9 mouse cellular contexts compared by ENCODE assay signal in the genomic region with DNA sequence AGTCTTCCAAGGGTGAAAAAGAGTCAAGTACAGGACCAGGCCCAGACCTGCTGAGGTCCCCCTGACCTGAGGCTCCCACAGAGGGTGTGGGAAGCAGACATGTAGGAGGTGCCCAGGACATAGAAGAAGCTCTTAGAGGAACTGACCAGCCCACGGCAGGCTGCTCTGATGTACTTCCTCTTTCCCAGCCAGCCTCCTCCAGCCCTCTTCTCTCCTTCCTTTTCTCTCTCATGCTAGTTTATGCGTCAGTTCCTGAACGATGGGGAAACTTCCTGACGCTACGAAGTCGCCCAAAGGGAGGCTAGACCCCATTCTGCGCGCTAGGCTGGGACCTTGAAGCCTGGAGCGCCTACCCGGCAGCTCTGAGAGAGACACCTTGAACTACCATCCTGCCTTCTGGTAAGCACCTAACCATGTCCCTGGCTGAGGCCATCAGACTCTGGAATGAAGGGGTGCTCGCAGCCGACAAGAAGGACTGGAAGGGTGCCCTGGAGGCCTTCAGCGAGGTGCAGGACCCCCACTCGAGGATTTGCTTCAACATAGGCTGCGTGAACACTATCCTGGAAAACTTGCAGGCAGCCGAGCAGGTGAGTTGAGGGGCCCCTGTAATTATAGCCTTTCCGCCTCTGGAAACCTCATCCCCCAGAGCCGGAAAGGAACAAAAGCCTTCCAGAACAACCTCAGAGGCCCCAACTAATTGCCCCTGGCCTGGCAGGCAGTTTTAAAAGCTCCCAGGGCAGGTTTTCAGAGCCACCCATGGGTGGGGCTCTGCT. TPM values are rescaled to one million over a fixed set of nuclear protein-coding genes. Genes with fewer than 3 reads are reported as not detected.
DNase-seq lines count a peak whose midpoint lies in the region; ATAC-seq and TF ChIP-seq lines count a peak whose summit lies in the region.
"Had no signal": no experiment of that assay in that cellular context is flagged by ENCODE, and none has a peak within 500 bp of the region (broad histone marks: within the 10 kb centered on the region; RNA-seq: fewer than 3 reads in every experiment).

No protein-coding gene starts in this region.

- 0 out of 2 replicates have a peak overlapping the region, but pooled peaks have one; percentile 29 for H3K9ac ChIP-seq in liver, adult 2 months (ENCODE audit: low read depth, low read length)
- H3K9ac ChIP-seq in embryonic facial prominence, embryonic 12.5 days = no peak overlapping the region
- H3K9ac ChIP-seq in liver, embryonic 16.5 days (ENCODE audit: low read depth, low read length) = no peak overlapping the region; the same call in 1 of the 2 replicates
- H3K9ac ChIP-seq: hindbrain, embryonic 15.5 days; lung, embryonic 14.5 days had no signal

- H3K27me3 ChIP-seq in liver, adult 2 months (ENCODE audit: control insufficient read depth, insufficient read depth, low read length) = no peaks in the 10 kb centered on the region
- H3K27me3 ChIP-seq in embryonic facial prominence, embryonic 12.5 days = no peaks in the 10 kb centered on the region
- no peaks in the 10 kb centered on the region for H3K27me3 ChIP-seq in liver, embryonic 16.5 days (ENCODE audit: control insufficient read depth, insufficient read depth, low read depth, low read length)
- no peaks in the 10 kb centered on the region for H3K27me3 ChIP-seq in splenic B cell, adult 2 months (ENCODE audit: control insufficient read depth, insufficient read depth, low read length, poor library complexity, severe bottlenecking)
- H3K27me3 ChIP-seq: hindbrain, embryonic 15.5 days had no signal

- DNase-seq in liver, adult 2 months (ENCODE audit: extremely low read depth, low read depth, low spot score) = peak; percentile 23
- no peak for DNase-seq in liver
- peak; percentile 83 for DNase-seq in splenic B cell, adult 2 months (ENCODE audit: low read depth, low spot score)
- no peak for DNase-seq in adrenal gland, adult 18-20 months (ENCODE audit: low spot score in 2 of 2)
- DNase-seq in cerebellum, postnatal 14 days = no peak
- DNase-seq: lung, embryonic 14.5 days had no signal

- no peaks in the 10 kb centered on the region for H3K9me3 ChIP-seq in embryonic facial prominence, embryonic 12.5 days
- no peaks in the 10 kb centered on the region for H3K9me3 ChIP-seq in liver, embryonic 16.5 days (replicated peaks; ENCODE audit: control insufficient read depth, low read length)
- H3K9me3 ChIP-seq: hindbrain, embryonic 15.5 days had no signal

- no peak for ATAC-seq in embryonic facial prominence, embryonic 12.5 days (ENCODE audit: insufficient number of reproducible peaks, insufficient read depth, low FRiP score, low TSS enrichment)
- ATAC-seq in liver, embryonic 16.5 days (ENCODE audit: low read depth) = peak; percentile 59

- WGBS in liver, adult 2 months = 80% methylated on average over 18 of the region's 18 CpGs
- WGBS in embryonic facial prominence, embryonic 12.5 days = 59% methylated on average over 18 of the region's 18 CpGs
- WGBS in liver, embryonic 16.5 days (ENCODE audit: insufficient replicate concordance) = 18% methylated on average over 18 of the region's 18 CpGs

- H3K36me3 ChIP-seq in liver, adult 2 months (ENCODE audit: control insufficient read depth, insufficient read depth, low read length) = no peaks in the 10 kb centered on the region
- H3K36me3 ChIP-seq in embryonic facial prominence, embryonic 12.5 days = no peaks in the 10 kb centered on the region
- no peaks in the 10 kb centered on the region for H3K36me3 ChIP-seq in liver, embryonic 16.5 days (ENCODE audit: control insufficient read depth, insufficient read depth)
- peaks cover 5% of the 10 kb centered on the region for H3K36me3 ChIP-seq in splenic B cell, adult 2 months (ENCODE audit: control insufficient read depth, insufficient read depth, low read length, poor library complexity, severe bottlenecking)
- H3K36me3 ChIP-seq: hindbrain, embryonic 15.5 days had no signal

- no peaks in the 10 kb centered on the region for H3K79me2 ChIP-seq in liver, adult 2 months (ENCODE audit: control insufficient read depth, insufficient read depth, low read length)

- TF ChIP-seq POLR2A in liver, adult 2 months (IDR thresholded peaks at IDR 0.05; ENCODE audit: extremely low read depth, insufficient read depth, low read length) = no peak

- H3K4me3 ChIP-seq in liver, adult 2 months (ENCODE audit: insufficient read depth, low read depth, low read length) = peak overlapping the region; percentile 22; the same call in 1 of the 2 replicates
- no peak overlapping the region for H3K4me3 ChIP-seq in embryonic facial prominence, embryonic 12.5 days
- H3K4me3 ChIP-seq in liver, embryonic 16.5 days (ENCODE audit: low read depth, low read length) = peak overlapping the region; percentile 36
- H3K4me3 ChIP-seq: hindbrain, embryonic 15.5 days had no signal

- no peak for TF ChIP-seq CTCF in liver, adult 2 months (IDR thresholded peaks at IDR 0.05; ENCODE audit: low read depth, low read length)

- peak overlapping the region; percentile 72 for H3K27ac ChIP-seq in liver, adult 2 months (replicated peaks; ENCODE audit: insufficient read depth, low read depth, low read length)
- peak overlapping the region; percentile 58; the same call in 1 of the 2 replicates for H3K27ac ChIP-seq in embryonic facial prominence, embryonic 12.5 days
- peak overlapping the region; percentile 71 for H3K27ac ChIP-seq in liver, embryonic 16.5 days (ENCODE audit: low read length)
- H3K27ac ChIP-seq: hindbrain, embryonic 15.5 days had no signal

- H3K4me1 ChIP-seq in liver, adult 2 months (ENCODE audit: control insufficient read depth, insufficient read depth, low read length) = no peaks in the 10 kb centered on the region; the same call in 1 of the 2 replicates
- peaks cover 5% of the 10 kb centered on the region; the same call in 1 of the 2 replicates for H3K4me1 ChIP-seq in embryonic facial prominence, embryonic 12.5 days
- no peaks in the 10 kb centered on the region for H3K4me1 ChIP-seq in liver, embryonic 16.5 days (ENCODE audit: control insufficient read depth, low read depth, low read length)
- H3K4me1 ChIP-seq: hindbrain, embryonic 15.5 days had no signal

- H3K4me2 ChIP-seq in embryonic facial prominence, embryonic 12.5 days (replicated peaks) = no peak overlapping the region
- H3K4me2 ChIP-seq in liver, embryonic 16.5 days (ENCODE audit: low read depth, low read length) = peak overlapping the region; percentile 21; the same call in 1 of the 2 replicates
- H3K4me2 ChIP-seq: hindbrain, embryonic 15.5 days; lung, embryonic 14.5 days had no signal

RNA-seq across cellular contexts. Expression of a gene that starts 7.8 kb away (rescaled TPM):
- total RNA-seq in liver, adult 2 months (2014; rRNA removed) = 3.0 and 3.6 TPM in 2 replicates
- 0.60 and 1.2 TPM in 2 replicates for polyA plus RNA-seq in liver, adult 2 months (2012; rRNA removed)
- 2.4 and 3.7 TPM in 2 replicates for polyA plus RNA-seq in embryonic facial prominence, embryonic 12.5 days (2016; fragmentation: Nextera tagmentation; extraction: Ambion mirVana)
- polyA plus RNA-seq in liver, embryonic 16.5 days (2015; fragmentation: Nextera tagmentation; extraction: Ambion mirVana) = 11.9 and 13.1 TPM in 2 replicates
- total RNA-seq in adrenal gland, adult 18-20 months (2021) = 10 to 100 TPM in 1 of 2 experiments, 1 to 10 TPM in 1; 7.0 to 11.5 TPM

RNA-seq across cellular contexts. Expression of a gene that starts 41.5 kb away (rescaled TPM):
- 86.9 and 103 TPM in 2 replicates for total RNA-seq in liver, adult 2 months (2014; rRNA removed)
- 24.9 and 27.8 TPM in 2 replicates for polyA plus RNA-seq in liver, adult 2 months (2012; rRNA removed)
- polyA plus RNA-seq in embryonic facial prominence, embryonic 12.5 days (2016; fragmentation: Nextera tagmentation; extraction: Ambion mirVana) = 205 and 211 TPM in 2 replicates
- polyA plus RNA-seq in liver, embryonic 16.5 days (2015; fragmentation: Nextera tagmentation; extraction: Ambion mirVana) = 131 and 133 TPM in 2 replicates
- total RNA-seq in adrenal gland, adult 18-20 months (2021) = 100 to 1,000 TPM in 1 of 2 experiments, 10 to 100 TPM in 1; 79.9 to 107 TPM

RNA-seq across cellular contexts. Expression of a gene that starts 41.7 kb away (rescaled TPM):
- total RNA-seq in liver, adult 2 months (2014; rRNA removed) = 10.2 and 13.7 TPM in 2 replicates
- polyA plus RNA-seq in liver, adult 2 months (2012; rRNA removed) = 3.4 and 4.2 TPM in 2 replicates
- polyA plus RNA-seq in embryonic facial prominence, embryonic 12.5 days (2016; fragmentation: Nextera tagmentation; extraction: Ambion mirVana) = 27.6 and 28.9 TPM in 2 replicates
- 12.9 and 14.2 TPM in 2 replicates for polyA plus RNA-seq in liver, embryonic 16.5 days (2015; fragmentation: Nextera tagmentation; extraction: Ambion mirVana)
- 10 to 100 TPM; 15.5 to 31.2 TPM for total RNA-seq in adrenal gland, adult 18-20 months (2021)

RNA-seq across cellular contexts. Expression of a gene that starts 57.5 kb away (rescaled TPM):
- total RNA-seq in liver, adult 2 months (2014; rRNA removed) = not detected in 2 replicates
- polyA plus RNA-seq in liver, adult 2 months (2012; rRNA removed) = 0.07 TPM in 1 of 2 replicates, not detected in the other
- polyA plus RNA-seq in embryonic facial prominence, embryonic 12.5 days (2016; fragmentation: Nextera tagmentation; extraction: Ambion mirVana) = not detected in 2 replicates
- not detected in 2 replicates for polyA plus RNA-seq in liver, embryonic 16.5 days (2015; fragmentation: Nextera tagmentation; extraction: Ambion mirVana)
- total RNA-seq in adrenal gland, adult 18-20 months (2021) = not detected
- polyA plus RNA-seq: hindbrain, embryonic 15.5 days; lung, embryonic 14.5 days had no signal

Comparison
In these comparisons a context has a peak if more than half of its experiments do, and no peak if none do; other contexts are left out.
1. DNase-seq: peak in liver, adult 2 months (single experiment) and splenic B cell, adult 2 months (single experiment); none in liver (single experiment), adrenal gland, adult 18-20 months (0 of 2) and cerebellum, postnatal 14 days (0 of 2).
2. Peak in every context shown above with its lines, with median percentiles within 50 percentile points of each other: H3K27ac ChIP-seq.